Mouse (Mus musculus): ENCODE measurements around the gene Vgll4. TPM values are rescaled to one million over a fixed set of nuclear protein-coding genes. Genes with fewer than 3 reads are reported as not detected.

The Vgll4 gene
- 39.7 and 40.9 TPM in 2 replicates for polyA plus RNA-seq (2012; rRNA removed)

GRCm38 (mm10) chr6:114969213-114970120, at the start of gene Vgll4:
Vgll4 (minus strand) TSS chr6:114969994.
- peak; percentile 73 for DNase-seq (ENCODE audit: low read depth)
- no peak for TF ChIP-seq CTCF (IDR thresholded peaks at IDR 0.05; ENCODE audit: borderline replicate concordance, extremely low read depth, insufficient read depth, insufficient read length)
- no peak for TF ChIP-seq POLR2A (IDR thresholded peaks at IDR 0.05; ENCODE audit: borderline replicate concordance, extremely low read depth, insufficient read depth, insufficient read length, poor library complexity, severe bottlenecking)

GRCm38 (mm10) chr6:115015461-115015860, 45.7 kb upstream of the Vgll4 start:
- TF ChIP-seq CTCF (IDR thresholded peaks at IDR 0.05; ENCODE audit: borderline replicate concordance, extremely low read depth, insufficient read depth, insufficient read length) (no peak), POLR2A (IDR thresholded peaks at IDR 0.05; ENCODE audit: borderline replicate concordance, extremely low read depth, insufficient read depth, insufficient read length, poor library complexity, severe bottlenecking) (no peak)
- no peak for DNase-seq (ENCODE audit: low read depth)

GRCm38 (mm10) chr6:115013574-115013973, 43.8 kb upstream of the Vgll4 start:
- DNase-seq (ENCODE audit: low read depth) = no peak
- no peak for TF ChIP-seq POLR2A (IDR thresholded peaks at IDR 0.05; ENCODE audit: borderline replicate concordance, extremely low read depth, insufficient read depth, insufficient read length, poor library complexity, severe bottlenecking)
- TF ChIP-seq CTCF (IDR thresholded peaks at IDR 0.05; ENCODE audit: borderline replicate concordance, extremely low read depth, insufficient read depth, insufficient read length) = no peak

- TF ChIP-seq POLR2A (IDR thresholded peaks at IDR 0.05; ENCODE audit: borderline replicate concordance, extremely low read depth, insufficient read depth, insufficient read length, poor library complexity, severe bottlenecking) = no peak
- no peak for TF ChIP-seq CTCF (IDR thresholded peaks at IDR 0.05; ENCODE audit: borderline replicate concordance, extremely low read depth, insufficient read depth, insufficient read length)
- no peak for DNase-seq (ENCODE audit: low read depth)
Observed at GRCm38 (mm10) chr6:115011792-115012191, 42.0 kb upstream of the Vgll4 start.

GRCm38 (mm10) chr6:115010815-115011214, 41.0 kb upstream of the Vgll4 start:
- TF ChIP-seq CTCF (IDR thresholded peaks at IDR 0.05; ENCODE audit: borderline replicate concordance, extremely low read depth, insufficient read depth, insufficient read length) (no peak), POLR2A (IDR thresholded peaks at IDR 0.05; ENCODE audit: borderline replicate concordance, extremely low read depth, insufficient read depth, insufficient read length, poor library complexity, severe bottlenecking) (no peak)
- no peak for DNase-seq (ENCODE audit: low read depth)

GRCm38 (mm10) chr6:115010304-115010703, 40.5 kb upstream of the Vgll4 start:
- TF ChIP-seq CTCF (IDR thresholded peaks at IDR 0.05; ENCODE audit: borderline replicate concordance, extremely low read depth, insufficient read depth, insufficient read length) = no peak
- no peak for TF ChIP-seq POLR2A (IDR thresholded peaks at IDR 0.05; ENCODE audit: borderline replicate concordance, extremely low read depth, insufficient read depth, insufficient read length, poor library complexity, severe bottlenecking)
- no peak for DNase-seq (ENCODE audit: low read depth)

GRCm38 (mm10) chr6:115007728-115008127, 37.9 kb upstream of the Vgll4 start:
- TF ChIP-seq POLR2A (IDR thresholded peaks at IDR 0.05; ENCODE audit: borderline replicate concordance, extremely low read depth, insufficient read depth, insufficient read length, poor library complexity, severe bottlenecking) (no peak), CTCF (IDR thresholded peaks at IDR 0.05; ENCODE audit: borderline replicate concordance, extremely low read depth, insufficient read depth, insufficient read length) (peak; percentile 95)
- DNase-seq (ENCODE audit: low read depth) = peak; percentile 72

GRCm38 (mm10) chr6:115006948-115007347, 37.2 kb upstream of the Vgll4 start:
- DNase-seq (ENCODE audit: low read depth) = peak; percentile 42
- no peak for TF ChIP-seq POLR2A (IDR thresholded peaks at IDR 0.05; ENCODE audit: borderline replicate concordance, extremely low read depth, insufficient read depth, insufficient read length, poor library complexity, severe bottlenecking)
- no peak for TF ChIP-seq CTCF (IDR thresholded peaks at IDR 0.05; ENCODE audit: borderline replicate concordance, extremely low read depth, insufficient read depth, insufficient read length)

GRCm38 (mm10) chr6:115006065-115006464, 36.3 kb upstream of the Vgll4 start:
- TF ChIP-seq CTCF (IDR thresholded peaks at IDR 0.05; ENCODE audit: borderline replicate concordance, extremely low read depth, insufficient read depth, insufficient read length) (no peak), POLR2A (IDR thresholded peaks at IDR 0.05; ENCODE audit: borderline replicate concordance, extremely low read depth, insufficient read depth, insufficient read length, poor library complexity, severe bottlenecking) (no peak)
- no peak for DNase-seq (ENCODE audit: low read depth)

- TF ChIP-seq CTCF (IDR thresholded peaks at IDR 0.05; ENCODE audit: borderline replicate concordance, extremely low read depth, insufficient read depth, insufficient read length) (no peak), POLR2A (IDR thresholded peaks at IDR 0.05; ENCODE audit: borderline replicate concordance, extremely low read depth, insufficient read depth, insufficient read length, poor library complexity, severe bottlenecking) (no peak)
- no peak for DNase-seq (ENCODE audit: low read depth)
Observed at GRCm38 (mm10) chr6:115005351-115005890, 35.6 kb upstream of the Vgll4 start.

- peak; percentile 36 for DNase-seq (ENCODE audit: low read depth)
- TF ChIP-seq POLR2A (IDR thresholded peaks at IDR 0.05; ENCODE audit: borderline replicate concordance, extremely low read depth, insufficient read depth, insufficient read length, poor library complexity, severe bottlenecking) = no peak
Observed at GRCm38 (mm10) chr6:115004636-115005035, 34.8 kb upstream of the Vgll4 start.
